Mouse (Mus musculus) ES-E14 (cell line): ENCODE measurements around the gene Gpr21. TPM values are rescaled to one million over a fixed set of nuclear protein-coding genes. Genes with fewer than 3 reads are reported as not detected.

Experiments
- DNase-seq: peaks from one replicate; pipeline ENCODE4 v3.0.0-alpha.2; 2013; ENCODE audit warnings: low read depth, low spot score
- H3K27ac ChIP-seq: 2 replicates; pipeline ENCODE4 v1.5.1; 2012; ENCODE audit warnings: low read depth, mild to moderate bottlenecking, low read length, moderate library complexity, mixed read lengths; ENCODE audit not compliant: poor library complexity, insufficient read depth, severe bottlenecking
- H3K36me3 ChIP-seq: 2 replicates; pipeline ENCODE4 v1.6.1; 2012; ENCODE audit warnings: mild to moderate bottlenecking, low read length, moderate library complexity, mixed read lengths; ENCODE audit not compliant: control insufficient read depth, poor library complexity, insufficient read depth, severe bottlenecking
- H3K4me1 ChIP-seq, 2 experiments: fragments of 150-350 bp in 1 of 2; sonication (generic) in 1 of 2; 2 replicates each; pipeline ENCODE4 v1.6.1; 2012; ENCODE audit warnings: low read length in 2 of 2, mild to moderate bottlenecking in 1 of 2, mixed read lengths in 1 of 2; ENCODE audit not compliant: control insufficient read depth in 2 of 2, insufficient read depth in 2 of 2, poor library complexity in 1 of 2
- H3K4me3 ChIP-seq, 2 experiments: fragments of 150-350 bp in 1 of 2; sonication (generic) in 1 of 2; 2 replicates each; pipeline ENCODE4 v1.5.1; 2012; ENCODE audit warnings: low read length in 2 of 2, low read depth in 1 of 2, mild to moderate bottlenecking in 1 of 2, mixed read lengths in 1 of 2; ENCODE audit not compliant: insufficient read depth in 1 of 2, poor library complexity in 1 of 2, severe bottlenecking in 1 of 2
- H3K9ac ChIP-seq: 2 replicates; pipeline ENCODE4 v1.6.1; 2012; ENCODE audit warnings: low read depth, mild to moderate bottlenecking, low read length, mixed read lengths; ENCODE audit not compliant: poor library complexity, insufficient read depth, severe bottlenecking
- H3K9me3 ChIP-seq: fragments of 150-350 bp; sonication (generic); 2 replicates; pipeline ENCODE4 v1.6.1; 2012; ENCODE audit warnings: low read depth, mild to moderate bottlenecking, low read length; ENCODE audit not compliant: control insufficient read depth, insufficient read depth
- CHD2 ChIP-seq: IDR thresholded peaks from 2 replicates; pipeline ENCODE4 v1.6.1; 2014; ENCODE audit warnings: mild to moderate bottlenecking, low read depth, low read length, inconsistent platforms
- HCFC1 ChIP-seq: IDR thresholded peaks from 2 replicates; pipeline ENCODE4 v1.6.1; 2012; ENCODE audit warnings: low read length, inconsistent platforms, borderline replicate concordance; ENCODE audit not compliant: insufficient read depth
- MAFK ChIP-seq: IDR thresholded peaks from 2 replicates; pipeline ENCODE4 v1.6.1; 2014; ENCODE audit warnings: mild to moderate bottlenecking, low read depth, low read length, inconsistent platforms; ENCODE audit not compliant: insufficient read depth
- ZC3H11A ChIP-seq: IDR thresholded peaks from 2 replicates; pipeline ENCODE4 v1.6.1; 2012; ENCODE audit warnings: low read depth, mild to moderate bottlenecking, inconsistent platforms, low read length, borderline replicate concordance
- ZNF384 ChIP-seq: IDR thresholded peaks from 2 replicates; pipeline ENCODE4 v1.6.1; 2012; ENCODE audit warnings: low read depth, low read length, inconsistent platforms
- in situ Hi-C, 2 experiments: fragments of 600-800 bp; cut with MboI; formaldehyde crosslinking; loops; one replicate each; pipeline ENCODE4 v1.15.1; 2025; ENCODE audit warnings: low sequenced_read_pairs in 2 of 2, inconsistent platforms in 1 of 2; ENCODE audit not compliant: unreplicated experiment in 2 of 2
- total RNA-seq: library from RNA; depleted of rRNA; stranded (reverse); fragments of 300-350 nt; gene quantifications from 2 replicates; pipeline ENCODE4 v1.2.3, GENCODE M21; 2012

Gene Gpr21
- total RNA-seq, 1 experiment = 1.7 TPM

GRCm38 (mm10) chr2:37516922-37517462 is 860 bp downstream of the Gpr21 start:
- H3K4me1 ChIP-seq = peaks cover 0 to 6% of the 10 kb centered on the region in 2 experiments
- no peak overlapping the region for H3K27ac ChIP-seq
- TF ChIP-seq ZNF384 (no peak), MAFK (no peak), ZC3H11A (no peak), HCFC1 (no peak), CHD2 (no peak)
- H3K4me3 ChIP-seq = no peak overlapping the region; a peak in 1 of 4 replicates
- no peak overlapping the region for H3K9ac ChIP-seq
- DNase-seq = peak; percentile 11
- in situ Hi-C loops = no loop called here
- peaks cover 10% of the 10 kb centered on the region for H3K36me3 ChIP-seq
- no peaks in the 10 kb centered on the region for H3K9me3 ChIP-seq

- in situ Hi-C loops = no loop called here
Observed at GRCm38 (mm10) chr2:37518561-37519285, 2.6 kb downstream of the Gpr21 start.

GRCm38 (mm10) chr2:37519286-37519640 is 3.1 kb downstream of the Gpr21 start:
- in situ Hi-C loops = no loop called here
- no peak for DNase-seq
- Histone ChIP-seq H3K4me3 (no peak overlapping the region), H3K9ac (no peak overlapping the region), H3K4me1 (peaks cover 0 to 6% of the 10 kb centered on the region in 2 experiments), H3K9me3 (no peaks in the 10 kb centered on the region), H3K36me3 (peaks cover 10% of the 10 kb centered on the region), H3K27ac (no peak overlapping the region)
- TF ChIP-seq CHD2 = no peak
- no peak for TF ChIP-seq ZNF384
- no peak for TF ChIP-seq ZC3H11A
- TF ChIP-seq MAFK = no peak
- no peak for TF ChIP-seq HCFC1

More at GRCm38 (mm10) chr2:37518561-37519285, 2.6 kb downstream of the Gpr21 start:
- H3K9me3 ChIP-seq = no peaks in the 10 kb centered on the region
- H3K4me3 ChIP-seq = no peak overlapping the region
- peaks cover 10% of the 10 kb centered on the region for H3K36me3 ChIP-seq
- no peak overlapping the region for H3K27ac ChIP-seq
- H3K4me1 ChIP-seq = peaks cover 0 to 6% of the 10 kb centered on the region in 2 experiments
- TF ChIP-seq HCFC1 = no peak
- TF ChIP-seq MAFK = no peak
- H3K9ac ChIP-seq = no peak overlapping the region
- no peak for DNase-seq

DNA sequence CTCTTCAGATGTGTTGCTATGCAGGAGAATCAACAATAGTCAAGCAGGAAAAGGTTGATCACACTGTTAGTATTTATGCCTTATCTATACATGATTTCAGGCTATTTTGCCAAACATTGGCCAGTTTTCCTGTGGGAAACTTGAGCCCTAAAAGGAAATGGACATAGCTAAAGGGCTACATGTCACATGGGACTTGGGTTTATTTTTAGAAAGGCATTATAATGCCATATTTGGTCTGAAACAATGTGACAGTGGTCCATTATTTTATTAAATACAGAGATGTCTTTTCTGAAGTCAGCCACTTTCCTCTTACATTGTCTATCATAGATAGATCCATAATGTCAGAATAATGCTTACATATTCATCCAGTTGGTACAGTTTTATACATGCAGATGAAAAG is 11.5 kb downstream of the Gpr21 start:
- no peak for DNase-seq
- no peak for TF ChIP-seq ZNF384
- TF ChIP-seq HCFC1 = no peak
- no peak for TF ChIP-seq MAFK
- no peak for TF ChIP-seq CHD2
- no peak for TF ChIP-seq ZC3H11A
- in situ Hi-C loops = no loop called here
- Histone ChIP-seq H3K4me1 (no peaks in the 10 kb centered on the region), H3K27ac (no peak overlapping the region), H3K9ac (no peak overlapping the region), H3K36me3 (no peaks in the 10 kb centered on the region), H3K4me3 (no peak overlapping the region), H3K9me3 (no peaks in the 10 kb centered on the region)

DNA sequence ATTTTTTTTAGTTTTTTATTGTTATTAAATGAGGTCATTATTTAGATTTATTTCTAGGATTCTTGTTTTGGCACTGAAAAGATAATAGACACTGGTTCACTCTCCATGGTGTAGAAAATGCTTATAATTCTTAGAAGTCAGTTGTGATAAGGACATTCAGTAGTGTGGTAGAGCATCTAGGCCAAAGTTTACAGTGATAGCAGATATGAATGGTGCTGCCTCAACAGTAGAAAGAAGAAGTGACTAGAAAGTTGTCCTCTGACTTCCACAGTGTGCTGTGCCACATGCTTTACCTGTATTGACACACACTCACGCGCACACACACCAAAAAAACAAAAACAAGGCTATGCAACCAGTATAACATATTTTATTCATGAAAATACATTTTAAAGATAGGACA is 13.3 kb downstream of the Gpr21 start:
- TF ChIP-seq CHD2 (no peak), ZC3H11A (no peak), HCFC1 (no peak), ZNF384 (no peak), MAFK (no peak)
- in situ Hi-C loops = no loop called here

More for the DNA sequence above, 13.3 kb downstream of the Gpr21 start:
- Histone ChIP-seq H3K9ac (no peak overlapping the region), H3K27ac (no peak overlapping the region), H3K36me3 (no peaks in the 10 kb centered on the region), H3K9me3 (no peaks in the 10 kb centered on the region), H3K4me1 (no peaks in the 10 kb centered on the region), H3K4me3 (no peak overlapping the region)
- DNase-seq = no peak
